Mouse (Mus musculus): ENCODE measurements at regions not wholly inside any gene's neighbourhood (a gene's known extent, or its start where the extent isn't known, plus 50 kb on each side); places are given as distances from the start of the nearest gene placed in this dataset. TPM values are rescaled to one million over a fixed set of nuclear protein-coding genes. Genes with fewer than 3 reads are reported as not detected.

DNA sequence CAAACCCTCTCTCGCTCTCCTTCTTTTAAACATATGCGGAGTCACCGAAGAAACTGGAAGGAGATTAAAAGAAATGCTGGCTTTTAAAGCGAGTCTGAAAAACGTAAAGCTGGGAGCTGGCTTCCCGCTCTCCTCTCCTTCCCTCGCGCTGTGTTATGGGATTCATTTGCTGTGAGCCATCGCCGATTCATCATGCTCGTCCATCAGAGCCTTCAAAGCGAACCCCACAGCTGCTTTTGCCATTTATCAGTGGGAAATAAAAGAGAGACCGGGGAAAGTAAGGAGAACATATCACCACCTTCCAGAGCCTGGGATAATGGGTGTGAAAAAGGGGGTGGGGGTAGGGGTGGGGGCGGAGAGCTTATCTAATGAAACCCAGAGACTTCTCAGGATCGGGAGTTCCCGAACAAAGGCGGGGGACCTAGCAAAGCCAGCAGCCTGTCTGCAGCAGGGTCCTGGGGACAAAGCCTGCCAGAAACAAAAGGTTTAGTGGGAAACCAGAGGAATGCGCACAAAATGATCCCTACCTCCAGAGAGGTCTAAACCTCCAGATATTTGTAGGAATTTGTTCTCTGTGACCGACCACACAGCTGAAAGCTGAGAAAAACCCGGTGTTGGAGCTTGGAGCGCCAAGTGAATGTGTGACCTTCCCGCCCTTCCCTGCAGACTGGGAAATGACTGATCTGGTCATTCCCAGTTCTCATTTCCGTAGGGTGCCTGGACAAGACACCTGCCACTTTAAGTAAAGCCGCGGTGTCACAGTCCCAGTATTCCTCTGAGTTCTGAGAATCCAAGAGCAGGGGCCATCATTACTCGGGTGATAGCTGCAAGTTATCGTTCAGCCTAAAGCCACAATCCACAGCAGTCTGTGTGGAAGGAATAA is 73.9 kb upstream of the Lrig1 start:
- DNase-seq (ENCODE audit: low spot score in 2 of 2): no peak

DNA sequence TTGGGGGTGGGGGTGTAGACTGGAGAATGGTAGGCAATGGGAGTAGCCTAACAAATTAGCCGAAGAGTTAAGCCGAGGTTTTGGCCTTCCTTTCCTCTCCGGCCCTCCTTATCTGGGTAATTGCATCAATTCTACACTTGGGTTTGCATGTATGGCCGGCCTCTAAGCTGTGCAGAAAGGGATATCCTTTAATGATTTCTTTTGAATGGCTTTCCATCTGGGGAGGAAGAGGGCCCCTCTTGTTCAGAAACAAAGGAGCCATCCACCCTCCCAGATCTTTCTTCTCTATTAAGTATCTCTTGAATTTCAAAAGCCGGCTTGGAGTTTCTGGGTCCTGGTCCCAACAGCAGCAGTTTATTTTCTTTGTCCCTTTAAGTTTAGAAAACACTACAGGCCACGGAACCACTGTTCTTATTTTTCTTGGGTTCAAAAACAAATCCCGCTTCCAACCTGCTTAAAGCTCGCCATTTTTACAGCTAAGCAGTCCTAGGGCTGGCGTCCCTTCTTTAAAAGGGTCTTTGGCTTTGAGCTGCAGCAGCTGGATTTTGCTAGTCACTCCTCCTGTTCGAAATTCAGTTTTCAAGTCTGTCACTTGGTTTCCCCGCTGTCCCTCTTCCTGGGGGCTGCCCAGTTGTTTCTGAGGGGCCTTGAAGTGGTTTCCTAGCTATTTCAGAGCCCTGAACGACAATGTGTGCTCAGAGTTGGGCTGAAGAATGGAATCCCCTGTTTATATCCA is 73.1 kb upstream of the Lrig1 start:
- no peak for DNase-seq (ENCODE audit: low spot score in 2 of 2)

DNA sequence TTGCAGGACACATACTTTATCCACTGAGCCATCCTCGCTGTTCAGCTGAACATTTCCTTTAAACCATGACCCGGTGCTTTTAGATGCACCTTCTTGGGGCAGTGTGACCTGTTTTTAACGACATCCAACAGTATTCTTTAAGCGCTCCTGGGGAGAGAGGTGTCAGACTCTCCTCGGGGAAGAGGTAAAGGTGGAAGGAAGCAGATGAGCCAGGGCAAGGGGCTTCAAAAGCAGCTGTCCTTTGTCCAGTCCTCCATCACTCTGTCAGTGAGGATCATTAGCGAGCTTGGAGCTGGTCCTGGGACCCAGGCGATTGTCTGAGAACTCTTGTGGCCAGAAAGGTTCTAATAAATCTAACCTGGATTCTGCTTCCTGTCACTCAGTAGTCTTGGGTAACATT is 72.4 kb upstream of the Lrig1 start:
- DNase-seq (ENCODE audit: low spot score in 2 of 2): no peak

DNA sequence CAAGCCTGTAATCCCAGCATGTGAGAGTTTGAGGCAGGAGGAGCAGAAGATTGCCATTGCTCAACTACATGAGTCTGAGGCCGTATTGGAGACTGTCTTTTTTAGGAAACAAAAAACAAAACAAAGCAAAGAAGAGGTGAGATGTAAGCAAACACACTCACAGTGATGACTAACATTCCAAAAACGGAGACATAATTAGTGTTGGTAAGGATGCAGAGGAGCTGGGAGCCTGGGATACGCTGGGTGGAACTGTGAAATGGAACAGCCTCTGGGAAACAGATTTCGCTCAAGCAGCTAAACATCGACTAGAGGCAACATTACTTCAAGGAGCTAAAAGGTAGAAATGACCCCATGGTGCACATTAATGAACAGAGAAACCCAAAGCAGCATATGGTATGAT is 68.3 kb upstream of the Lrig1 start:
- no peak for DNase-seq (ENCODE audit: low spot score in 2 of 2)

DNA sequence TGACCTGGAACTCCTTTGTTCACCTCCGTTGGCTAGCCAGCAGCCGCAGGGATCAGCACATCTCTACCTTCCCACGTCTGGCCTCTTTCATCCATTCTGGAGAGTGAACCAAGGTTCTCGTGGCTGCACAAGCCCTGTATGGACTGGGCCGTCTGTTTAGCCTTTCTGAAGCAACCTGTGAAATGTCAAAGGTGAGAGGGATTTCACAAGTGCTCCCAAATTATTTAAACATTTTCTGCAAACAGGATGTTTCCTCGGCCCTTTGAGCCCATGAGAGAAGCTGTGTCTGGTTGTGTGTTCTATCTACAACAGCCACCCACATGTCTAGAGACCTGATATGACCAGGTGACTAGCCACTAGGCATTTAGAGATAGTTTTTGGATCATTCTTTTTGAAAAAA is 65.8 kb upstream of the Lrig1 start:
- no peak for DNase-seq (ENCODE audit: low spot score in 2 of 2)

DNA sequence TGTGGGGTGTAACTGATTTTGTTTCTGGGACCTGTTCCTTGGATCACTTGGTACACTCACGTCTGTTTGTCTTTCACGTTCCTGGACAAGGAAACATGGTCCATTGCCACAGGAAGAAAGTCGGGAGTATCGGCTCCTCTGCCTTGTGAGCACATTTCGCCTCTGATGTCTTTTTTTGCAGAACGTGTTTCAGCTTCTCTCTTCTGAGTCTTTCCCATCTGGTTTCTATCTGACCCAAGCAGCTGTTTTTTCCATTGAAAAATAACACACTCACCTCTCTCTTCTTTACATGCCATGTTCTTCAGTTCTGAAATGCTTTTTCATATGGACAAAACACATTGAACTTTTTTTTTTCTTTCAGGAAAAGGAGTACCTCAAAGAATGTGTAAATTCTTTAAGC is 61.4 kb upstream of the Lrig1 start:
- no peak for DNase-seq (ENCODE audit: low spot score in 2 of 2)

DNA sequence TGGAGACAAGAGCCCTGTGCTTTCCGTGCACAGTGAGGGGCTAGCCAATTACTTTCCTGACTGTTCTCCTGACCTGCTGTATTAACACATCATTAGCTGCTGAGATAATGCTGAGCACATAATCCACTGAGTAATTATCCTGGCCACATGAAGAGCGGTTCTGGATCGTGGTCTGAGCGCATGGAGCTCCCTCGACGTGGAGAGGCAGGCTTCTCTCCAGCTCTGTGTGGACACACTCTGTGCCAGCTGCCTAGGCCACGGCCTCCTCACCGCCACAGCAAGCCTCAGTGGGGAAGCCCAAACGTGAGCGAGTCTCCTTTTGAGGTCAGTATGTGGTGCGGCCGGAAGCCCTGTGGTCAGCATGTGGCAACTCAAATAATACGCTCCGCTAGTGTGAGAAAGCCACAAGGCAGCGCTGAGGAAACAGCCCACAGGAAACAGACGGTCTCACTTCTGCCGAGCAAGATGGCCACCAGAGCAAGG is 60.7 kb upstream of the Lrig1 start:
- no peak for DNase-seq (ENCODE audit: low spot score in 2 of 2)

DNA sequence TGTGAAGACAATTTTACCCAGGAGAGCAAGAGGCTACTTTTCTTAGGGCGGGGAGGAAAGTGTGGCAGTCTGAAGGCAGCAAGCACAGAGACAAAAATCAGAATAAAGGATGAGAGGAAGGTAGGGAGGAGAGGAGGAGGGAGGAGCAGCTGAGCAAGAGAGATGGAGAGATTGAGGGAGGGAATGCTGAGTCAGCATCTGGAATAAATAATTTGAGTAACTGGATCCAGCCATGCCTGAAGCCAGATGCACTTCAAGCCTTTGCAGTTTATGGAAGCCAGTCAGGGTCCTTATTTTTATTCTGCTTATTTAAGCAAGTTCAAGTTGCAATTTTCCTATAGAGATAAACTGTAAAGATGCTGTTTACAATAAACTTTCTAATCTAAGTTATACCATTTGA is 59.7 kb upstream of the Lrig1 start:
- no peak for DNase-seq (ENCODE audit: low spot score in 2 of 2)

DNA sequence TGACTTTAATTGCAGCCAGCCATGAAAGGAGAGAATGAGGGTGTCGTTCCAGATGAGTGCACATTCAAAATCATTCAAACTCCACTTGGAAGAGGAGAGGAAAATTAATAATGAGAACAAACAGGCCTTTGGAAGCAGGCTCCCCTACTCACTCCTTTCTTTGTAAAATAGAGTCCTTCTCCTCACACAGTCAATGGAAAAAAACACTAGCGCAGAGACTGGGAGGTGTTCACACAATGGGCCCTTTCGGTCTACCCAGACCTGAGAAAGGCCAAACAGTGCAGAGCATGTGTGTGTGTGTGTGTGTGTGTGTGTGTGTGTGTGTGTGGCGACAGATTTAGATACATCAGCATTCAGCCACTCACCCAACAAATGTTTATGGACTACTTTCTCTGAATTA is 56.0 kb upstream of the Lrig1 start:
- no peak for DNase-seq (ENCODE audit: low spot score in 2 of 2)

DNA sequence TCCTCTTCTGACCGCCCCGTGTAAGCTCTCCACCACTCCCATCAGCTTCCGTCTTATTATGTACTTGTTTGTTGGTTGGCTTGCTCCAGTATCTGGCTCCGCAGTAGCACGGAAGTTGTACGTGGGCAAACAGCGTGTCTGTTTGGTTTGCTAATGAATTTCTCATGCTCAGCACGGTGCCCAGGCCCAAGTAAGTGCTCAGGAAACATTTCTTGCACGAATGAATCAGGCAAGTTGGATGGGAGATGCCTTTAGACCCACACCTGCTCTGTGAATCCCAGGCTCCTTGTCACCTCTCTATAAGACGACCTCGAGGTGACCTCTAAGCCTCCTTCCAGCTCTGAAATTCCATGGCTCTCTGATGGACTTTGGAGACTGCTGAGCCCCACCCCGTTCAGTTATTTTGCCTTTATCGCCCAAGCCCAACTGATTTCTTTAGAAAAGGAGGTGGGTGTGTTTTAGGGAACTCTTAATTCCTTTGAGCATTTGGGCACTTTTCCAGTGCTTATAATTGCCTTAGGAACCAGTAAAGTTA is 55.4 kb upstream of the Lrig1 start:
- DNase-seq (ENCODE audit: low spot score in 2 of 2): no peak

DNA sequence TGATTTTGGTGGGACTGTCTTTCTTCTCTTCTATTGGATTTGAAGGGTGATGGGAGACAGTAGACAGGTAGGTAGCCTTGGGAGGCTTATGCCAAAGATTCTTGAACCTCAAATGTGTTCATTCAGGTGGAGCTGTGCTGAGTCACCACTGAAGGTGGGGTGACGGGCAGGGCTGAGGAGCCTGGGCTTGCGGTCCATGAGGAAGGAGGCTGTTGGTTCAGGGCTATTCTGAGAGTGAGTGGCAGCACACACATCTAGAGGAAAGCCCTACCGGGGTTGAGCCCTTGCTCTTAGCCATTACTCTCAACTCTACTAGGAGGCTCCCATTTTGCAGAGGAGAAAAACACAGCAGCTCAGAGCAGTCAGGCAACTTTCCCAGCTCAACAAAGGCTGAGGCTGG is 54.6 kb upstream of the Lrig1 start:
- DNase-seq (ENCODE audit: low spot score in 2 of 2): no peak

DNA sequence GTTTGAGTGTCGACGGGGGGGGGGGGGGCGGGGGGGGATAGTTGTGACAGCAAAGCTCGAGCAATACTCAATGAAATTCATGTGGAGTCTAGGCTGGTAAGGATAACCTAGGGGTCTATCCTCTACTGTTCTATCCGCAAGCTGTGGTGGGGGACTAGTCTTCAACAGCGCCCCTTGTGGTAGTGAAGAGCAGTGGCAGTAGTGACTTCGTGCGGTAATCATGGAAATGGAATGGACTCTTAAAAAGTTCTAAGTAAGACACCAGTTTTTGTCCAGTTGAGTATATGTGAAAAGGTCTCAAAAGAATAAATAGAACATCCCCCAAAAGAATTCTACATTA is 51.1 kb upstream of the Lrig1 start:
- DNase-seq (ENCODE audit: low spot score in 2 of 2): no peak

DNA sequence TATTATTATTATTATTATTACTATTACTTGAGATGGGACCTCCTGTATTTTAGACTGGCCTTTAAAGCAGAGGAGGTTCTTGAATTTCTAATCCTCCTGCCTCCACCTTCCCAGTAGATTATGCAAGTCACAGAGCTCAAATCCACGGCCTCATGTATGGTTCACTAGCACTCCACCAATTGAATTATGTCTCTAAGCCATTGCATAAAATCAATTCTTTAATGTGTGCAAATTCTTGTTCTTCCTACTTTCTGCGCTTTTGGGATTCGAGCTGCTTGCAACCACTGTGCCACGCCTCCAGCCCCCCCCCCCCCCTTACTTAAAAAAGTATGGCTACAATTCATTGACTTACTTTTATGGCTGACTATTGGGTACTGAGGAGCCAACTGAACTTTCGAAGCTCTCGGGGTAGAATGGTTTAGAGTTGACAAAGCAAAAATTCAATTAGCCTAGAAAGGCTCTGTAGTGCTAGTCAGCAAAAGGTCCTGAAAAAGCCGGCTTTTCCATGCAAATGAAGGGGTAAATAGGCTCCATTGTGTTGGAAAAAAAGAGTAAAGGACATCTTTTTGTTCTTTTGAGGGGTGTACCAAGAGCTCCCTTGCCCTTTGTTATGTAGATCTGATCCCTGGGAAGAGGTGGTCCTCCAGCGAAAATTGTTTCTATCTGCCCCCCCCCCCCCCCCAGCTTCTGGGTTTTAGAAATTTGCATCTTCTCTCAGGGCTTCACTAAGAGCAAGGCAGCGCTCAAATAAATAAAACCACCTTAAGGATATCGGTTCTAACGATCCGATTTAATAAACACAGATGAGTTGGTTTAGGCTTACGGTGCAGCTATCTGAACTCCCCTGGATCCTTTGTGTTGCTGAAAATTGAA is 50.5 kb upstream of the Lrig1 start:
- DNase-seq (ENCODE audit: low spot score in 2 of 2): no peak

Small RNA genes in the stretch of these regions (microRNA-seq; reads per million reads assigned to microRNA genes)
- not detected for gene Gm23364
